Mouse (Mus musculus): ENCODE results near the gene Hykk. TPM values are rescaled to one million over a fixed set of nuclear protein-coding genes. Genes with fewer than 3 reads are reported as not detected.

The Hykk gene
- polyA plus RNA-seq, 1 experiment from 2014 or later: 4.2 TPM

GRCm38 (mm10) chr9:54994381-54994780, 77.3 kb downstream of the Hykk start:
- no peaks in the 10 kb centered on the region for H3K27me3 ChIP-seq (ENCODE audit: control insufficient read depth, insufficient read depth, low read depth, low read length)
- no peaks in the 10 kb centered on the region for H3K9me3 ChIP-seq (ENCODE audit: control insufficient read depth, low read length)
- H3K36me3 ChIP-seq (ENCODE audit: control insufficient read depth, insufficient read depth, low read length): no peaks in the 10 kb centered on the region
- H3K27ac ChIP-seq (ENCODE audit: low read length): no peak overlapping the region
- no peak overlapping the region for H3K4me3 ChIP-seq (ENCODE audit: low read length)
- H3K4me2 ChIP-seq (ENCODE audit: low read depth, low read length): no peak overlapping the region
- no peak overlapping the region for H3K9ac ChIP-seq (ENCODE audit: low read length)
- no peak for ATAC-seq (ENCODE audit: low read depth)
- no peaks in the 10 kb centered on the region for H3K4me1 ChIP-seq (replicated peaks; ENCODE audit: control insufficient read depth, insufficient read depth, low read length)
- WGBS: 58% methylated on average over 3 of the region's 3 CpGs

DNA sequence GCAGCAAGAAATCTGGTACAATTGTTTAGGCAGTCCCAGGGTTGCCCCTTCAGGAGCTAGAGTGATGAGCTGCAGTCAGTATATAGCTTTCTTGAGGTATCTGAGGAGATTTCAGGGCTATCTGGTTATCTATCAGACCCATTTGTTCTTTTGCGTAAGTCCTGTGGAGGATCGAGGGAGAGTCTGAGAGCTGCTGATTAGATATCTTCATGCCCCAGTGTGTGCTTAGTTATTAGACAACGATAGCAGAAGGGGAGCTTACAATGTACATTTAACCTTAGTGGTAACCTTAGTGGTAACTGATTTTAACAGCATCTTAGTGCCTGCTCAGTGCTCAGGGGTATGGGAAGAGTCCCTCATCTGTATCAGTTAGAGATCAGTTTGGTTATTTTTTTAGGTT, 78.6 kb downstream of the Hykk start:
- no peak overlapping the region for H3K4me2 ChIP-seq (ENCODE audit: low read depth, low read length)

More for the DNA sequence above, 78.6 kb downstream of the Hykk start:
- ATAC-seq (ENCODE audit: low read depth): no peak
- 52% methylated on average over 3 of the region's 3 CpGs for WGBS
- H3K27ac ChIP-seq (ENCODE audit: low read length): no peak overlapping the region
- no peaks in the 10 kb centered on the region for H3K36me3 ChIP-seq (ENCODE audit: control insufficient read depth, insufficient read depth, low read length)
- no peaks in the 10 kb centered on the region for H3K27me3 ChIP-seq (ENCODE audit: control insufficient read depth, insufficient read depth, low read depth, low read length)
- H3K9ac ChIP-seq (ENCODE audit: low read length): no peak overlapping the region
- no peaks in the 10 kb centered on the region for H3K4me1 ChIP-seq (replicated peaks; ENCODE audit: control insufficient read depth, insufficient read depth, low read length)
- H3K9me3 ChIP-seq (ENCODE audit: control insufficient read depth, low read length): no peaks in the 10 kb centered on the region
- no peak overlapping the region for H3K4me3 ChIP-seq (ENCODE audit: low read length)

Other genes with a start within 250 kb of the Hykk start
- gene Dnaja4, start 218.4 kb upstream of the Hykk start, polyA plus RNA-seq (2015; fragmentation: Nextera tagmentation; extraction: Ambion mirVana): 7.0 and 9.5 TPM in 2 replicates
- gene Wdr61, start 182.8 kb upstream of the Hykk start, polyA plus RNA-seq (2015; fragmentation: Nextera tagmentation; extraction: Ambion mirVana): 139 and 146 TPM in 2 replicates
- 14.9 and 15.4 TPM in 2 replicates for gene Crabp1, start 152.5 kb upstream of the Hykk start, polyA plus RNA-seq (2015; fragmentation: Nextera tagmentation; extraction: Ambion mirVana)
- gene Ireb2, start 53.5 kb upstream of the Hykk start, polyA plus RNA-seq (2015; fragmentation: Nextera tagmentation; extraction: Ambion mirVana): 29.7 and 32.1 TPM in 2 replicates
- 253 and 254 TPM in 2 replicates for gene Psma4, start 33.5 kb downstream of the Hykk start, polyA plus RNA-seq (2015; fragmentation: Nextera tagmentation; extraction: Ambion mirVana)
- 0.58 and 0.62 TPM in 2 replicates for gene AY074887, start 33.7 kb downstream of the Hykk start, polyA plus RNA-seq (2015; fragmentation: Nextera tagmentation; extraction: Ambion mirVana)
- gene Chrna5, start 63.6 kb downstream of the Hykk start, polyA plus RNA-seq (2015; fragmentation: Nextera tagmentation; extraction: Ambion mirVana): 0.14 TPM in 1 of 2 replicates, not detected in the other
- gene Chrna3, start 109.3 kb downstream of the Hykk start, polyA plus RNA-seq (2015; fragmentation: Nextera tagmentation; extraction: Ambion mirVana): 0.41 and 0.99 TPM in 2 replicates
- 0.31 and 0.35 TPM in 2 replicates for gene Chrnb4, start 131.5 kb downstream of the Hykk start, polyA plus RNA-seq (2015; fragmentation: Nextera tagmentation; extraction: Ambion mirVana)
- 15.3 and 18.6 TPM in 2 replicates for gene Ube2q2, start 231.6 kb downstream of the Hykk start, polyA plus RNA-seq (2015; fragmentation: Nextera tagmentation; extraction: Ambion mirVana)